Mouse (Mus musculus): Measurements from ENCODE around the gene Ebf4. TPM values are rescaled to one million over a fixed set of nuclear protein-coding genes. Genes with fewer than 3 reads are reported as not detected.

Ebf4 gene
- polyA plus RNA-seq, 1 experiment from 2014 or later = 3.1 TPM

GRCm38 (mm10) chr2:130303014-130303413 lies 8.0 kb downstream of the Ebf4 start:
- no peaks in the 10 kb centered on the region for H3K27me3 ChIP-seq (ENCODE audit: control insufficient read depth, insufficient read depth, low read length)
- no peaks in the 10 kb centered on the region for H3K9me3 ChIP-seq (ENCODE audit: control insufficient read depth, low read length)
- H3K4me3 ChIP-seq (ENCODE audit: low read length) = no peak overlapping the region
- no peak overlapping the region for H3K9ac ChIP-seq (ENCODE audit: low read depth, low read length)
- no peaks in the 10 kb centered on the region for H3K4me1 ChIP-seq (ENCODE audit: control insufficient read depth, insufficient read depth, low read length)
- H3K27ac ChIP-seq (ENCODE audit: low read depth, low read length) = no peak overlapping the region
- no peak for ATAC-seq (ENCODE audit: low FRiP score, low TSS enrichment)
- WGBS = 64% methylated on average over 4 of the region's 4 CpGs
- no peak overlapping the region for H3K4me2 ChIP-seq (replicated peaks; ENCODE audit: low read depth, low read length)
- peaks cover 6% of the 10 kb centered on the region; the same call in 1 of the 2 replicates for H3K36me3 ChIP-seq (ENCODE audit: control insufficient read depth, insufficient read depth, low read length)

- ATAC-seq (ENCODE audit: low FRiP score, low TSS enrichment) = no peak
- H3K27ac ChIP-seq (ENCODE audit: low read depth, low read length) = no peak overlapping the region
- WGBS = 63% methylated on average over 1 of the region's 1 CpGs
- no peak overlapping the region for H3K4me2 ChIP-seq (replicated peaks; ENCODE audit: low read depth, low read length)
- H3K36me3 ChIP-seq (ENCODE audit: control insufficient read depth, insufficient read depth, low read length) = no peaks in the 10 kb centered on the region
- H3K4me1 ChIP-seq (ENCODE audit: control insufficient read depth, insufficient read depth, low read length) = no peaks in the 10 kb centered on the region
- no peak overlapping the region for H3K4me3 ChIP-seq (ENCODE audit: low read length)
- H3K9me3 ChIP-seq (ENCODE audit: control insufficient read depth, low read length) = no peaks in the 10 kb centered on the region
- H3K27me3 ChIP-seq (ENCODE audit: control insufficient read depth, insufficient read depth, low read length) = no peaks in the 10 kb centered on the region
- H3K9ac ChIP-seq (ENCODE audit: low read depth, low read length) = no peak overlapping the region
Measured at GRCm38 (mm10) chr2:130327057-130327456, 32.1 kb downstream of the Ebf4 start.

GRCm38 (mm10) chr2:130329502-130329901 lies 34.5 kb downstream of the Ebf4 start:
- H3K27me3 ChIP-seq (ENCODE audit: control insufficient read depth, insufficient read depth, low read length) = no peaks in the 10 kb centered on the region
- H3K9me3 ChIP-seq (ENCODE audit: control insufficient read depth, low read length) = no peaks in the 10 kb centered on the region
- H3K9ac ChIP-seq (ENCODE audit: low read depth, low read length) = no peak overlapping the region
- no peak for ATAC-seq (ENCODE audit: low FRiP score, low TSS enrichment)
- no peak overlapping the region for H3K4me2 ChIP-seq (replicated peaks; ENCODE audit: low read depth, low read length)
- H3K4me3 ChIP-seq (ENCODE audit: low read length) = no peak overlapping the region
- H3K27ac ChIP-seq (ENCODE audit: low read depth, low read length) = no peak overlapping the region
- WGBS = 91% methylated on average over 2 of the region's 2 CpGs
- H3K4me1 ChIP-seq (ENCODE audit: control insufficient read depth, insufficient read depth, low read length) = no peaks in the 10 kb centered on the region
- no peaks in the 10 kb centered on the region for H3K36me3 ChIP-seq (ENCODE audit: control insufficient read depth, insufficient read depth, low read length)

- WGBS = 78% methylated on average over 6 of the region's 6 CpGs
- no peaks in the 10 kb centered on the region for H3K36me3 ChIP-seq (ENCODE audit: control insufficient read depth, insufficient read depth, low read length)
- no peaks in the 10 kb centered on the region for H3K4me1 ChIP-seq (ENCODE audit: control insufficient read depth, insufficient read depth, low read length)
- H3K4me2 ChIP-seq (replicated peaks; ENCODE audit: low read depth, low read length) = no peak overlapping the region
- ATAC-seq (ENCODE audit: low FRiP score, low TSS enrichment) = no peak
- H3K9me3 ChIP-seq (ENCODE audit: control insufficient read depth, low read length) = no peaks in the 10 kb centered on the region
- no peak overlapping the region for H3K4me3 ChIP-seq (ENCODE audit: low read length)
- H3K9ac ChIP-seq (ENCODE audit: low read depth, low read length) = no peak overlapping the region
- no peak overlapping the region for H3K27ac ChIP-seq (ENCODE audit: low read depth, low read length)
- H3K27me3 ChIP-seq (ENCODE audit: control insufficient read depth, insufficient read depth, low read length) = no peaks in the 10 kb centered on the region
Measured at GRCm38 (mm10) chr2:130335112-130335511, 40.1 kb downstream of the Ebf4 start.

- Histone ChIP-seq H3K27me3 (ENCODE audit: control insufficient read depth, insufficient read depth, low read length) (no peaks in the 10 kb centered on the region), H3K27ac (ENCODE audit: low read depth, low read length) (no peak overlapping the region), H3K4me3 (ENCODE audit: low read length) (no peak overlapping the region), H3K36me3 (ENCODE audit: control insufficient read depth, insufficient read depth, low read length) (no peaks in the 10 kb centered on the region), H3K9me3 (ENCODE audit: control insufficient read depth, low read length) (no peaks in the 10 kb centered on the region), H3K4me2 (replicated peaks; ENCODE audit: low read depth, low read length) (no peak overlapping the region), H3K4me1 (ENCODE audit: control insufficient read depth, insufficient read depth, low read length) (no peaks in the 10 kb centered on the region), H3K9ac (ENCODE audit: low read depth, low read length) (no peak overlapping the region)
- no peak for ATAC-seq (ENCODE audit: low FRiP score, low TSS enrichment)
- 86% methylated on average over 8 of the region's 8 CpGs for WGBS
Measured at GRCm38 (mm10) chr2:130340464-130341219, 45.7 kb downstream of the Ebf4 start.

- H3K36me3 ChIP-seq (ENCODE audit: control insufficient read depth, insufficient read depth, low read length) = no peaks in the 10 kb centered on the region
- no peak overlapping the region for H3K4me3 ChIP-seq (ENCODE audit: low read length)
- no peak overlapping the region for H3K4me2 ChIP-seq (replicated peaks; ENCODE audit: low read depth, low read length)
- no peak for ATAC-seq (ENCODE audit: low FRiP score, low TSS enrichment)
- WGBS = 80% methylated on average over 7 of the region's 7 CpGs
- no peaks in the 10 kb centered on the region for H3K9me3 ChIP-seq (ENCODE audit: control insufficient read depth, low read length)
- H3K27ac ChIP-seq (ENCODE audit: low read depth, low read length) = no peak overlapping the region
- no peaks in the 10 kb centered on the region for H3K4me1 ChIP-seq (ENCODE audit: control insufficient read depth, insufficient read depth, low read length)
- no peaks in the 10 kb centered on the region for H3K27me3 ChIP-seq (ENCODE audit: control insufficient read depth, insufficient read depth, low read length)
- H3K9ac ChIP-seq (ENCODE audit: low read depth, low read length) = no peak overlapping the region
Measured at GRCm38 (mm10) chr2:130341220-130341580, 46.2 kb downstream of the Ebf4 start.

- H3K27me3 ChIP-seq (ENCODE audit: control insufficient read depth, insufficient read depth, low read length) = no peaks in the 10 kb centered on the region
- no peak overlapping the region for H3K9ac ChIP-seq (ENCODE audit: low read depth, low read length)
- no peak for ATAC-seq (ENCODE audit: low FRiP score, low TSS enrichment)
- H3K4me3 ChIP-seq (ENCODE audit: low read length) = no peak overlapping the region
- H3K9me3 ChIP-seq (ENCODE audit: control insufficient read depth, low read length) = no peaks in the 10 kb centered on the region
- WGBS = 90% methylated on average over 3 of the region's 3 CpGs
- no peak overlapping the region for H3K27ac ChIP-seq (ENCODE audit: low read depth, low read length)
- no peaks in the 10 kb centered on the region for H3K4me1 ChIP-seq (ENCODE audit: control insufficient read depth, insufficient read depth, low read length)
- H3K4me2 ChIP-seq (replicated peaks; ENCODE audit: low read depth, low read length) = no peak overlapping the region
- no peaks in the 10 kb centered on the region for H3K36me3 ChIP-seq (ENCODE audit: control insufficient read depth, insufficient read depth, low read length)
Measured at GRCm38 (mm10) chr2:130350376-130350775, 55.4 kb downstream of the Ebf4 start.

GRCm38 (mm10) chr2:130351758-130352339 lies 56.9 kb downstream of the Ebf4 start:
- ATAC-seq (ENCODE audit: low FRiP score, low TSS enrichment) = no peak
- Histone ChIP-seq H3K4me1 (ENCODE audit: control insufficient read depth, insufficient read depth, low read length) (no peaks in the 10 kb centered on the region), H3K36me3 (ENCODE audit: control insufficient read depth, insufficient read depth, low read length) (no peaks in the 10 kb centered on the region), H3K9me3 (ENCODE audit: control insufficient read depth, low read length) (no peaks in the 10 kb centered on the region), H3K27ac (ENCODE audit: low read depth, low read length) (no peak overlapping the region), H3K4me2 (replicated peaks; ENCODE audit: low read depth, low read length) (no peak overlapping the region), H3K4me3 (ENCODE audit: low read length) (no peak overlapping the region), H3K27me3 (ENCODE audit: control insufficient read depth, insufficient read depth, low read length) (no peaks in the 10 kb centered on the region), H3K9ac (ENCODE audit: low read depth, low read length) (no peak overlapping the region)
- WGBS = 44% methylated on average over 5 of the region's 5 CpGs

- Histone ChIP-seq H3K27me3 (ENCODE audit: control insufficient read depth, insufficient read depth, low read length) (peaks cover under 1% of the 10 kb centered on the region; the same call in 1 of the 2 replicates), H3K4me3 (ENCODE audit: low read length) (no peak overlapping the region), H3K9me3 (ENCODE audit: control insufficient read depth, low read length) (no peaks in the 10 kb centered on the region), H3K4me2 (replicated peaks; ENCODE audit: low read depth, low read length) (no peak overlapping the region), H3K4me1 (ENCODE audit: control insufficient read depth, insufficient read depth, low read length) (no peaks in the 10 kb centered on the region), H3K9ac (ENCODE audit: low read depth, low read length) (no peak overlapping the region), H3K36me3 (ENCODE audit: control insufficient read depth, insufficient read depth, low read length) (no peaks in the 10 kb centered on the region), H3K27ac (ENCODE audit: low read depth, low read length) (no peak overlapping the region)
- 97% methylated on average over 8 of the region's 8 CpGs for WGBS
- no peak for ATAC-seq (ENCODE audit: low FRiP score, low TSS enrichment)
Measured at GRCm38 (mm10) chr2:130353411-130353810, 58.4 kb downstream of the Ebf4 start.

All from kidney, embryonic 14.5 days (tissue).